Mouse (Mus musculus) left cerebral cortex, adult 8-10 months (tissue): ENCODE results near the gene Nfix. TPM values are rescaled to one million over a fixed set of nuclear protein-coding genes. Genes with fewer than 3 reads are reported as not detected.

Source experiments
- DNase-seq, 2 experiments: peaks; one replicate each; pipeline ENCODE4 v3.0.0; 2022; ENCODE audit warnings: low spot score in 2 of 2
- total RNA-seq, 4 experiments: library from RNA; stranded (reverse); gene quantifications; 2 replicates each; pipeline ENCODE4 v1.2.4; 2022

Nfix gene
- total RNA-seq, 4 experiments from 2014 or later: 352 to 438 (median 370) TPM

DNA sequence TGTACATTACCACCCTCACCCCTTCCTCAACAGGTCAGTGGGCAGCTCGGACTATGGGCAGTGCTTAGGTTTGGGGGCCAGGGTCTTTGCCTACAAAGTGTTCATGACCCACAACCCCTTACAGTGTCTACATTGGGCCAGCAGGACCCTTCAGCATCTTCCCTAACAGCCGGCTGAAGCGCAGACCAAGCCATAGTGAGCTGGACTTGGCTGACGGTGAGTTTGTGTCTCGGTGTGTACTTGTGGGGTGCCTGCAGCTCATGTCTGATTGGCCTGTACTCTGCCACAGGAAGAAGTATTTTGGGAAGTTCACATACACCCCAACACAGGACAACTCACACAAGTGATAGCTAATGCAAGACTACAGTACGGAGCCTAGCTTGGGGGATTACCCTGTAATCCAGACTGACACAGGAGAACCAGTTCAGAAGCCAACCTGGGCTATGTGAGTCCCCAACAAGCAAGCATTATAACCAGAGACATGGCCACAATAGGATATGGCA is 97.1 kb downstream of the Nfix start:
- peak in 1 of 2 experiments; percentile 12 for DNase-seq

DNA sequence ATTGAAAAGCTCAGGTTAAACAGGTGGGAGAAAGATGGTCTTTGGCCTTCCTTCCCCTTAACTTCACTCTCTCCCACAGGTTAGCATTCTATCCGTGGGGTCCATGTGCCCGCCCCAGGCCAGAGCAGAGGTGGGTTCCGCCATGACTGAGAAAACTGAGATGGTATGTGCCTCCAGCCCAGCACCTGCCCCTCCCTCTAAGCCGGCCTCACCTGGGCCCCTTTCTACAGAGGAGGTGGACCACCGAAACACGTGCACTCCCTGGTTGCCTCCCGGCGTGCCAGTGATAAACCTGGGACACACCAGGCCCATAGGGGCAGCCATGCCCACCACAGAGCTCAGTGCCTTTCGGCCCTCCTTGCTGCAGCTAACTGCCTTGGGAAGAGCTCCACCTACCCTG is 97.6 kb downstream of the Nfix start:
- DNase-seq: no peak

DNA sequence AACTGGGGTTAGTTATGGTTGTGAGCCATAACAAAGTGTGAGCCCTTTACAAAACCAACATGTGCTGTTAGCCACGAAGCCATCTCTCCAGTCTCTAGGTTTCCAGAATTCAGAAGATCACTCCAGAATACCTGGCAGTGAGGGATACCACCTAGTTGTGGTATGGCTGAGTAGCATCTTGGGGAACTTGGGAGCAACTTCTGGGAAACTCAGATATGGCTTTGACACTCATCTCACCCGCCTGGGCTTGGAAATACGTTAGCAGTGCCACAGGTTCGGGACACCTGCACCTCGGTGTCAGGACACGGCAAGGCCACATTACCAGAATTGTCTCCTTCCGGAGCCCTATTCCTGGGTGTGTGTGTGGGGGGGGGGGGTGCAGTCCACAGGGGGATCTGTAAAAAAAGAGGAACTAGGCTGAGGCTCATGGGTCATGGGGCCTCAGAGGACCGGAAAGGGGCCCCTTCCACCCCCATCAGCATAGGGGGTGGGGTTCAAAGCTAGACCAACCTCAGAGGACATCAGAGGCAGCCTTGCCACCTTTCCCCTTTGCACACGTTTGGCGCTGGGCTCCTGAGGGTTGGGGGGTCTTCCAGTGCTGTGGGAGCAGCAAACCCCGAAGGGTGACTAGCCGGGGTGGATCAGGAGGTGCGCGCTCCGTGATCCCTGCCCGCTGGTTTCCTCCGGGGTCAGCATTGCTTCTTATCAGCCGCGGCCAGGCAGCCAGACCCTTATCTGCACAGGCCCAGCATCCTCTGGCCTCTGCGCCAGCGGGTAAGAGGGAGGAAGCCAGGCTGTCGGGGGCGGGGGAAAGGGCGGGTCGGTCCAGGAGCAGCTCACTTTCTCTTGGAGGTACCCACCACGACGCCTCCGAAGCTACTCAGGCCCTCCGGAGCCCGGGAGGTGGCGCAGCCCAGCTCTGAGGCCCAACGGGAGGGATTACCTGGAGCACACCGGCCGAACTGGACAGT is 98.9 kb downstream of the Nfix start, which contains the start of gene Lyl1:
TSS of gene Lyl1 (plus strand) at position 517 of the 971 bp plus-strand sequence.
- DNase-seq: peak in 1 of 2 experiments; percentile 24

DNA sequence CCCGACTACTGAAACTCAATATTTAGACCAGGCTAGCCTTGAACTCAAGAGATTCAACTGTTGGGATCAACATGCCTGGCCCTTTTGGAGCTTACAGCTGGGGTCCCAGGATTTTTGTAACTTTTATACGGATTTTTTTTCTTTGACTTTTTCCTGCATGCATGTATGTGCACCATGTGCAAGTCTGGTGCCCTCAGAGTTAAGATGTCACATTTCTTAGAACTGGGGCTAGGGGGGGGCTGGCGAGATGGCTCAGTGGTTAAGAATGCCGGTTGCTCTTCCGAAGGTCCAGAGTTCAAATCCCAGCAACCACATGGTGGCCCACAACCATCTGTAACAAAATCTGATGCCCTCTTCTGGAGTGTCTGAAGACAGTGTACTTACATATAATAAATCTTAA is 99.6 kb downstream of the Nfix start:
- DNase-seq: no peak

DNA sequence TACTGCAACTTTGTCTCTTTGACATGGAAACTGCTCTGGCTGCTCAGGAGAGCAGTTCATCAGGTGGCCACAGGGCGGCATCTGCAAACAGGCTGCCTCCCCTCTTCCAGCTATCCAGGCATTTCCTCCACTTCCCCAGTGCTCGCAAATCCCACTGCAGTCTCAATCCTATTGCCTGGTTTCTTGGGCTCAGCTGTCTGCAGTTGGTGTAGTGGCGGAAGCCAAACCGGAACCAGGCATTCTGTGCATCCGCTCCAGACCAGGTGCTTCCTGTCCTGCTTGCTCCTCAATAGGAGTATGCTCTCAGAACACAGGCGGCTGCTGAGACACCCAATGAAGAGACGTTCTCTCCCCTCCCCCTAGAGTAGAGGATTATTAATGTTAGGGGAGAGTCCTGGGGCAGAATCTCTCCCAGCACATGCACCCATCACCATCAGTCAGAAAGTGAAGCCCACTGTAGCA is 100.3 kb downstream of the Nfix start:
- DNase-seq: peak in 1 of 2 experiments; percentile 57

DNA sequence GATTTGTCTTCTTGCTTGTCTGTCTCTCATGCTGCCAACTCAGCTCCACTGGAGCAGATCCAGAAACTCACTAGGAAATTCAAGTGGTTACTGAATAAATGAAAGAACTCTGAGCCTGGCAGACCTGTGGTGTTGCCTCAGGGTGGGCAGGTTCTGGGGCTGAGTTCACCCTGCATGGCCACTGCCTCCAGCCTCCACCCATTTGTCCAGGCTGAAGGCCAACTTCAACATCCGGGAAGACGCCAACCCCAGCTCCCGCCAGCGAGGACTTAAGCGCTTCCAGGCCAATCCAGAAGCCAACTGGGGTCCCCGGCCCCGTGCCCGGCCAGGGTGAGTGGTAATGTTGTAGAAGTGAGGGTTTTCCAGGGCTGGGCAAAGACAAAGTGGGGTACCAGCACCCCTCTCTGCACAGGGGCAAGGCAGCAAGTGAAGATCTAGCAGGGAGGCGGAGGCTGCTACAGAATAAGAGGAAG is 101.2 kb downstream of the Nfix start:
- DNase-seq: peak in 1 of 2 experiments; percentile 24

DNA sequence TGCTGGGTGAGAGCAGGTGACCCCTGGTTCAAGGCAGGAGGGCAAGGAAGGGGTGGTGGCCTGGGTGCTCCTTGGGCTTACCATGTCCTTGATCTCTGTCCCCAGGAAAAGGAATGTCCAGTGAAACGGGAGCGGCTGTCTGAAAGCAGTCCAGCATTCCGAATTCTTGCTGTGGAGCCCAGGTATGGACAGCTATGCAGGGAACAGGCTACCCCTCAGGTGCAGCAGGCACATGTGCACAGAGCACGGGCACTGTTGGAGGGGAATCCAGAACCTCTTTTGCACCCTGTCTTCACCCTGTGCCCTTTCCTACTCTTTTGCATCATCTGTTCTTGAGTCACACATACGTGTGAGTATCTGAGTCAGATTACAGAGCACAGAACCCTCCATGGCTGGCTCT is 101.9 kb downstream of the Nfix start:
- DNase-seq: no peak

DNA sequence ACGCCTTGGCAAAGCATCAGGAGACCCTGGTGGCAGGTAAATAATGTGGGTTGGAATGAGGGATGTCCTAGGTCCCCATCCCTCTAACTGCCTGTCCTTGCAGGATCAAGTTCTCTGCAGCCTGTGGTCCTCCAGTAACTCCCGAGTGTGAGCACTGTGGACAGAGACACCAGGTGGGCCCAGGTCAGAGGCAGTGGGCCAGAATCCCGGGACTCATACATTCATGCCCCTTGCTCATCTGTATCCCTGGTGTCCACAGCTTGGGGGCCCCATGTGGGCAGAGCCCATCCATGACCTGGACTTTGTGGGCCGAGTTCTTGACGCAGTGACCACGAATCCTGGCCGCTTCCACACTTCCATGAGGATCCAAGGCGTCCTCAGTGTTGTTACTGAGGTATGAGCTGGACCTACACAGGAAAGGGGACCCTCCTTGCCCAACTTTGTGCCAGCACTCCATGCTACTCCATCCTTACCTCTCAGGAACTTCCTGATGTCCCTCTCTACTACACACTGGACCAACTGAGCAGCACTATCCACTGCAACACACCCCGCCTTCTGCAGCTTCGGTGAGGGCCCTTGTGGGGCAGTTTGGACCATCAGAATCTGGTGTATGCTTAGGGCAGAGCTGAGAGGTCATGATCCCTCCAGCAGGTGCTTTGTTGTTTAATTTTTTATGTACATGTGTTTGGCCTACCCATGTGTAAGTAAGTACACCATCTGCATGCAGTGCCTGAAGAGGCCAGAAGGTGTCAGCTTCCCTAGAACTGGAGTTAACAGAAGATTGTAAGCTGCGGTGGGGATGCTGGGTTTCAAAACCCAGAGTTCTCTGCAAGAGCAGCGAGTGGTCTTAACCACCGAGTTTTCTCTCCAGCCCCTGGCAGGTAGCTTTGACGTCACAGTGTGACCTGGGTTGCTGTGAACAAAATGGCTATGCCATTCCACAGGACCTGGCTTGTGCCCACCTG is 102.7 kb downstream of the Nfix start:
- peak in 1 of 2 experiments; percentile 33 for DNase-seq

DNA sequence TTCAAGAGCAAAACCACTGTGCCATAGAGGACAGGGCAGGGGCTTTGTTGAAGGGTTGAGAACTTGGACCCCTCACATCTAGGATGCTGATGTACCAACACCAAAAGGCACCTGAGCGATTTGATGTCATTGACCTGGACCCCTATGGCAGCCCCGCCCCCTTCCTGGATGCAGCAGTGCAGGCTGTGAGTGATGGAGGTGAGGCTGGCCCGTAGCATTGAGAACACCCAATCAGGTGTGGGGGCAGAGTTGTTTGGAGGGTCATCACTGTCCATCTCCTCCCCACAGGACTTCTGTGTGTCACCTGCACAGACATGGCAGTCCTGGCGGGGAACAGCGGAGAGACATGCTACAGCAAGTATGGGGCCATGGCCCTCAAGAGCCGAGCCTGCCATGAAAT is 105.0 kb downstream of the Nfix start:
- peak in 1 of 2 experiments; percentile 11 for DNase-seq

DNA sequence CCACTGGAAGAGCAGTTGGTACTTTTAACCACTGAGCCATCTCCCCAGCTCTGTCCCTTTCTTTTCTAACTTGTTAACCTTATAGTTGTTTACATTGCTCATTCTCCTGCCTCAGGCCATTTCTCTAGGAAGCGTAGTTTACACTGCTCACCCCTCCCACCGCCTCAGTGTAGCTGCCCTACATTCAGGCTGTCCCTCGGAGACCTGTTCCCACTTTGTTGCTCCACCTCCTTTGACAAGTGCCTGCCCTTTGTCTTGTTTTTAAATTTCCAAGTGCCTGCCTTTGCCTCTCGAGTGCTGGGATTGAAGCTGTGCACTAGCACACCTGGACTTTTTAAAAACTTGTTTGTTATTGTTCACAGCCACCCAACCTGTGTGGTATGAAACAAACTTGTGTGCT is 106.8 kb downstream of the Nfix start:
- DNase-seq: no peak

DNA sequence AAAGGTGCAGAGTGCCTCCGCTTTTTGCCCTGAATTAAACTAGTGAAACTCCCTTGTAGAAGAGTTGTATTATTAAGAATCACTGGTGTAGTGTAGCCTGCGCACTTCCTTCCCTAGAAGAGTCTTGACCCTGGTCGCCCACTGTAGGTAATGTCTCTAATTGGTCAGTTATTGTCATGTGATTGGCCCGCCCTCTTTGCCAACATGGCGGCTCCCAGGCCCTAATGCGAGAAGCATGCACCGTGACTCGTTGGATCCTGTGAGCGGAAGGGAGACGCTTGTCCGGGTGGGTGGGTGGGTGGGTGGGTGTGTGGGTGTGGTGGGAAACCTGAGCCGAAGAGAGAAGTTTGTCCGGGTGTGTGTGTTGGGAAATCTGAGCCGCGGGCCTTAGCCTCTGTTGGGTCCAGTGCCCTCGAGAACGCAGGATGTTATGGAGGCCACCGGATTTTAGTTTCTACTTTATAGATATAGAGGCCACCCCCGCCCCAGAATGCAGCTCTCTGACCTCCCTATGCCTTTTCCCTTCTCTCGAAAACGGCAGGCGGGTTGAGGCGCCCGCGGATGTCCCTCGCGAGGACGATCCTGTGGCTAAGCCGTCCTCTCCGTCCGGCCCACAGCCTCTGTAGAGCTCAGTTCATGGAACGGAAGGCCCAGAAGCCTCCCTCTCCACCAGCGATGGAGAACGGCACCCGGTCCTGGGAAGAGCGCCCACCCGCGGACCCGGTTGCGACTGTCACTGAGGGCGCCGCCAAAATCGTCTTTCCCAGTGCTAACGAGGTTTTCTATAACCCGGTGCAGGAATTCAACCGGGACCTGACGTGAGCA is 110.8 kb downstream of the Nfix start:
- DNase-seq: peak; percentile 84 to 88

DNA sequence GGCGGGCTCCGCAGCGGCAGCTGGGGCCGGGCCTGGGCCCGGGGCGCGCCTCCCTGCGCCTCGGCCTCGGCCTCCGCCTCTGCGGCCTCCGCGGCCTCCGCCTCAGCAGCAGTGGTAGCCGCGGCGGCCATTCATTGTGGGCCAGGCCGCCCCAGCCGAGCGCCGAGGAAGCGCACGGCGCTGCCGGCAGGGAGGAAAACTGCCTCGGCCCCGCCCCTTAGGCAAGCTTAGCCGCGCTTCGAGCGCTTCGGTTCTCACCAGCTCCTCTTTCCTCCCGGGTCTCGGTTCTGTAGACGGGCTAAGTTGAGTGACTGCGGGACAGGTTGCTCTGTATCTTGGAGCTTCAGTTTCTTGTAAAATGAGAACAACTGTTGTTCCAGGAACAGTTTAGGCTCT is 112.4 kb downstream of the Nfix start, which contains the start of gene Nacc1:
TSS of gene Nacc1 (minus strand) at position 158 of the 396 bp plus-strand sequence.
- DNase-seq: peak in 1 of 2 experiments; percentile 78

DNA sequence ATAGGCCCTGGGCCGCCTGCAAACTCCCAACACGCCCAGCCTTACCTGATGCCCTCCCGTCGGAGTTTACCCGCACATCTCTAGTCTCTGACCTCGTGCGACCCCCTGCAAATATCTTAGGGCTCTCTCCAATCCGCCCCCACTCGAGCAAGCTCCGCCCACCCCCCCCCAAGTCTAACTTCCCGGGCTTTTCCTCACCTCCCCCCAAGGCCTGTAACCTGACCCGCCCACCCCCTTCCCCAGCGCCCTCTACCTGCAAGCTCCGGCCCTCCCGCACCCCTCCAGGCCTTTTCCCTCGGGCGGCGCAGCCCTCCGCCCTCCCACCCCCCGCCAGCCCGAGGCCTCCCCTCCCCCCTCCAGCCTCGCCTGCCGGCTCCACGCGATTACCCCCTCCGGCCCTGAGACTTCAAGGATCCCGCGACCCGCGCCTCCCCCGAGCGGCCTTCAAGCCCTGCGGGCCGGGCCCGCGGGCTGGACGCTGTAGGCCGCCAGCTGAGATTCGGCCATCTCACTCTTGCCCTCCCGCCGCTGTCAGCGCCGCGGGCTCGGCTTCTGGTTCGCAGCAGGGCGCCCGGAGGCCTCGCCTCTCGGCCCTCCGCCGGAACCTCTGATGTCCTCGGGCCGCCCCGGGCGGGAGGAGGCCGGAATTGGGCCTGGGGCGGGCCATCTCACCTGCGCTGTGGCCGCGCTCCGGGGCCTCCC is 113.0 kb downstream of the Nfix start:
- DNase-seq: no peak

DNA sequence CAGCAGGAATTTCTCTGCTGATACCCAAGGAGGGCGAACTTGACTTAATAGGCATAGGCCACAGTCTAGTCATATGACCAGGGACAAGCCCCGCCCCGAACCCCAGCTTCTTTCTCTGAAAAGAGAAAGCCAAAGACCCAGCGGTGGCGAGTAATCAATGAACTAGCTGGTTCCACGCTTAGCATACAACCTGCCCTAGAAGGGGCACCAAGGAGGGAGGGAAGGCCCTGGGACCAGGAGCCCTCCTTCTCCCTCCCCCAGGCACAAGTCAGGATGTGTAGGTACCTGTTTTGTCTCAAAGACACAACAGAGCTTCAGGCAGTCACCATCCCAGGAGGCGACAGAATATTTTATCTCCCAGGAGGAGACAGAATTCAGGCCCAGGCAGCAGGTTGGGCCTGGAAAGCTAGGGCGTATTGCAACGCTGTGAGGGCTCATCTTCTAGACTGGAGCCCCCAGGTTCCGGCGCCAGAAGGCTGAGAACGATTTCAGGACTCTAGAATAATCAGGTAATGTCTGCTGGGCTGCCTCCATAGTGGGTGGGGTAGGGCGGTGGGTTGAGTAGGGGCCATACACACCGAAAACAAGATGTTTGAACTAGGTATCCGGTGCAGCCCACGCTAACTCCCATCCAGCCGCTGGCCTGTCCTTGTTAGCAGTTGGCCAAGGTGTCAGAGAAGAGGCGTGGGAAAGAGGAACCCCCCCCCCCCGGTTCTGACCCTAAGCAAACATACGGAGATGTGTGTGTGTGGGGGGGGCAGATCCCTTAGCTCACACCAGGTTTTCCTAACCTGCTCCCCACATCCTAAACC is 113.7 kb downstream of the Nfix start, which contains the start of gene Trmt1:
TSS of gene Trmt1 (plus strand) at position 117 of the 812 bp plus-strand sequence.
- no peak for DNase-seq

DNA sequence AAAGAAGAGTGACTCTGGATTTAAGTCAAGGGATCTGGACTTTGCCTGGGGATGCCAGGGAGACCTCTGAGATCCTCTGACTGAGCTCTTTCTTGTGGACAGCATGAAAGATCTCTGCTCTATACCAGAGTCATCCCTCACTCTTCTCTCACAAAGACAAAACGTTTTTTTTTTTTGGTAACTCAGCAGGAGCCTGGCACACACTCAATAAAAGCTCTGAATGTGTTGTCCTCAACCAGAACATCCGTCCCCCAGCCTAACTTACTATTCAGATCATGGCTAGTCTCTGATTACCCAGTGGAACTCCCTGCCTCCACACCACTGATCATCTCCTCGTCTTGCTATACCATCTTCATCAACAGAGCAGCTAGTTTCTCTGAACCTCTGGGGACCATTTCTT is 115.6 kb downstream of the Nfix start:
- no peak for DNase-seq

DNA sequence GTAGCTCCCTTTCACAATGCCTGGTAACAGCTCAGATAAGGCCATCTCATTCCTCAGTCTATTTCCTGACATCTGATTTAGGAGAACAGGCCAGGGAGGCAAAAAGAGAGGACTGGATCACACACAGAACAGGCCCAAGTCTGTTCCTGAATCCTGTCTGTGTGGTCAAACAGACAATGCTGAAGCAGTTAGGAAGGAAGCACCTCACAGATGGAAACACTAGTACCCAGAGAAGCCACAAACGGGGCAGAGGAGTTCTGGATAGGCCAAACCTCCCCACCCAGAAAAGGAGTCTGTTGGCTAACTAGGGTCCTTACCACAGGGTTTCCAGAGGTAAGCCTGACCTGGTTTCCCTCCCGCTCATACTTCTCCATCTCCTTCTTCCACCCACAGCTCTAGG is 117.9 kb downstream of the Nfix start:
- DNase-seq: no peak

DNA sequence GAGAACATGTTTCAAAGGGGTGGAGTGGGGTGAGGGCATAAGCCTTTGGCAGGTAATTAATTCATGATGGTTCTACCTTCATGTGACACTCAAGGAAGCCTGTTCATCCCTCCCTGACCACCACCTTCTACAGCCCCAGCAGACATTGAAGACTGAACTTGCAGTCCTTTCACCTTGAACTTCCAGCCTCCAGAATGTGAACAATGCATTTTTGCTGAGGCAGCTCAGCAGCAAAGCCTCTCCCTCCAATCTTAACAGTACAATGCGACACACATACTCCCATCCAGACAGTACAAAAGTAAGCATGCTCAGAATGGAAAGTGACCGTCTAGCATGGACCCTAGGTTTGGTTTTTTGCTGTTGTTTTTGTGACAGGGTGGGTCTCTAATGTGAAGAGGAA is 118.7 kb downstream of the Nfix start:
- no peak for DNase-seq

DNA sequence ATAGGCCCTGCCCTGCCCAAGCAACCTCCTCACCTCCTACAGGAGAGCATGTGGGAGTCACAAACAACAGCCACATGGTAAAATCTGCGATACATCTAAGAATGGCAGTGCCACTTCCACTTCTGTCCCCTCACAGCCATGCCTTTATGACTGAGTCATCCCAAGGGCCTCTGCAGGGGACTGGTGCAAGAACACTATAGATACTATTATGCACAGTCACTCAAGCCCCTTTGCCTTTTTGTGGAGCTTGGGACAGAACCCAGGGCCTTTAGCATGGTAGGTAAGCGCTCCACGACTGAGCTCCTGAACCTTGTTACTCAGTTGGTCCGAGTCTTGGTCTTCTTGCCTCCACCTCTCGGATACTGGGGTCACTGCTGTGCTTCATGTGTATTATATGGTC is 122.8 kb downstream of the Nfix start:
- no peak for DNase-seq
